Mouse (Mus musculus) left cerebral cortex, adult 6 months (tissue): Measurements from ENCODE around the gene Rnf115. TPM values are rescaled to one million over a fixed set of nuclear protein-coding genes. Genes with fewer than 3 reads are reported as not detected.

Experiments used
- long read RNA-seq, 2 experiments: library from polyadenylated mRNA; unstranded; transcript quantifications; one replicate each; pipeline ENCODE4 v2.0.0; 2019 to 2020
- polyA plus RNA-seq: library from polyadenylated mRNA; unstranded; fragments of <200 nt; fragmentation: Nextera tagmentation; gene quantifications from 2 replicates; pipeline ENCODE4 v1.2.3, GENCODE M21; 2021

Rnf115 gene
- polyA plus RNA-seq, result 31.0 and 64.8 TPM in 2 replicates
- long read RNA-seq, experiment 1, transcript Rnf115-201 (9 exons, 2,209 nt), result major isoform, 125 of 163 reads
- long read RNA-seq, experiment 1, partial matches to known transcripts, result 15 of 163 reads
- long read RNA-seq, experiment 1, other reads (novel, unspliced or antisense), result 23 of 163 reads
- long read RNA-seq, experiment 2, transcript Rnf115-201 (9 exons, 2,209 nt), result major isoform, 30 of 50 reads
- long read RNA-seq, experiment 2, partial matches to known transcripts, result 7 of 50 reads
- long read RNA-seq, experiment 2, other reads (novel, unspliced or antisense), result 13 of 50 reads

GRCm38 (mm10) chr3:96727343-96727827 lies at the start of gene Rnf115, which contains the start of gene Polr3c:
Gene Rnf115 (plus strand): TSS chr3:96727664.
Gene Polr3c (minus strand): TSS chr3:96727628.

GRCm38 (mm10) chr3:96696198-96696765 lies 31.2 kb upstream of the Rnf115 start, which contains the start of gene Pias3:
Gene Pias3 (plus strand): TSS chr3:96696384.

GRCm38 (mm10) chr3:96707903-96708683 lies 19.4 kb upstream of the Rnf115 start, which contains the start of gene Nudt17:
Gene Nudt17 (minus strand): TSS chr3:96708562.

GRCm38 (mm10) chr3:96828984-96829383 lies 101.5 kb downstream of the Rnf115 start, which contains the start of the genes Pdzk1 and Cd160:
Gene Pdzk1 (plus strand): TSS chr3:96829284.
Gene Cd160 (minus strand): TSS chr3:96829351.

Other genes with a start within 250 kb of the Rnf115 start
- 0.94 and 1.7 TPM in 2 replicates for gene Hfe2, start 202.5 kb upstream of the Rnf115 start, polyA plus RNA-seq
- 4.3 and 4.7 TPM in 2 replicates for gene Txnip, start 169.7 kb upstream of the Rnf115 start, polyA plus RNA-seq
- gene Gm16253, start 150.7 kb upstream of the Rnf115 start, polyA plus RNA-seq, result 0.40 and 0.42 TPM in 2 replicates
- 17.1 and 20.0 TPM in 2 replicates for gene Polr3gl, start 133.5 kb upstream of the Rnf115 start, polyA plus RNA-seq
- gene Ankrd34a, start 131.0 kb upstream of the Rnf115 start, polyA plus RNA-seq, result 28.3 and 55.7 TPM in 2 replicates
- gene Lix1l, start 126.5 kb upstream of the Rnf115 start, polyA plus RNA-seq, result 1.2 TPM in 2 replicates
- 21.6 and 35.1 TPM in 2 replicates for gene Rbm8a, start 97.7 kb upstream of the Rnf115 start, polyA plus RNA-seq
- 86.5 and 102 TPM in 2 replicates for gene Pex11b, start 92.3 kb upstream of the Rnf115 start, polyA plus RNA-seq
- not detected in 2 replicates for gene Gm42957, start 92.2 kb upstream of the Rnf115 start, polyA plus RNA-seq
- 0.05 and 0.06 TPM in 2 replicates for gene Itga10, start 82.1 kb upstream of the Rnf115 start, polyA plus RNA-seq
- gene Ankrd35, start 57.5 kb upstream of the Rnf115 start, polyA plus RNA-seq, result 6.1 and 6.7 TPM in 2 replicates
- 10.8 and 15.6 TPM in 2 replicates for gene Pias3, start 31.3 kb upstream of the Rnf115 start, polyA plus RNA-seq
- gene Nudt17, start 19.1 kb upstream of the Rnf115 start, polyA plus RNA-seq, result 10.7 and 12.3 TPM in 2 replicates
- gene Polr3c, start within 50 bp of the Rnf115 start, polyA plus RNA-seq, result 18.8 and 21.4 TPM in 2 replicates
- gene Pdzk1, start 101.6 kb downstream of the Rnf115 start, polyA plus RNA-seq, result 0.16 TPM in 1 of 2 replicates, not detected in the other
- gene Cd160, start 101.7 kb downstream of the Rnf115 start, polyA plus RNA-seq, result 0.07 and 0.11 TPM in 2 replicates
- 0.21 and 0.39 TPM in 2 replicates for gene Gja5, start 177.0 kb downstream of the Rnf115 start, polyA plus RNA-seq
- gene Gpr89, start 177.7 kb downstream of the Rnf115 start, polyA plus RNA-seq, result 14.0 and 21.3 TPM in 2 replicates
- gene Gja8, start 198.4 kb downstream of the Rnf115 start, polyA plus RNA-seq, result 0.01 TPM in 1 of 2 replicates, not detected in the other